Mouse (Mus musculus): ENCODE measurements around the gene Ero1l.

GRCm38 (mm10) chr14:45364211-45365195 lies 45.9 kb upstream of the Ero1l start:
- TF ChIP-seq CTCF (conservative IDR thresholded peaks at IDR 0.05; ENCODE audit: insufficient read depth, insufficient read length, low read depth, low read length) (no peak), POLR2A (IDR thresholded peaks at IDR 0.05; ENCODE audit: low read depth, low read length) (no peak)
